Mouse (Mus musculus) layer of hippocampus, adult 18-20 months (tissue): ENCODE results near the gene Gm7849. TPM values are rescaled to one million over a fixed set of nuclear protein-coding genes. Genes with fewer than 3 reads are reported as not detected.
"Not testable (repeated sequence)": the region's sequence is repeated elsewhere in the genome, so short reads cannot be mapped to it uniquely, and the experiment has no call there.

Experiments used
- DNase-seq, 2 experiments: peaks; one replicate each; pipeline ENCODE4 v3.0.0; 2022; ENCODE audit warnings: low spot score in 2 of 2
- long read RNA-seq: library from polyadenylated mRNA; stranded (forward); transcript quantifications from one replicate; pipeline ENCODE4 v2.0.0, GENCODE M21; 2021
- total RNA-seq, 2 experiments: library from RNA; stranded (reverse); gene quantifications; 2 replicates each; pipeline ENCODE4 v1.2.3; 2021

Gm7849 gene
- total RNA-seq: not detected
- long read RNA-seq: 0 reads

- DNase-seq: not testable (repeated sequence)
Measured at GRCm38 (mm10) chr8:21456460-21456859, at the start of gene Gm7849. TSS of gene Gm7849 (minus strand) at chr8:21456560.

- DNase-seq: not testable (repeated sequence)
Measured at GRCm38 (mm10) chr8:21427111-21427510, 29.2 kb downstream of the Gm7849 start, which contains the start of gene Defa36. TSS of gene Defa36 (plus strand) at chr8:21427411.

Other genes with a start within 250 kb of the Gm7849 start
- gene Gm15292, start 206.8 kb downstream of the Gm7849 start, total RNA-seq: not detected
- gene Defa27, start 141.0 kb downstream of the Gm7849 start, total RNA-seq: not detected
- gene Defa29, start 129.5 kb downstream of the Gm7849 start, total RNA-seq: not detected
- not detected for gene Defa2, start 78.0 kb downstream of the Gm7849 start, total RNA-seq
- not detected for gene Defa33, start 64.7 kb downstream of the Gm7849 start, total RNA-seq
- gene Defa36, start 29.1 kb downstream of the Gm7849 start, total RNA-seq: not detected
- not detected for gene Defa20, start 52.7 kb upstream of the Gm7849 start, total RNA-seq
- gene Defa32, start 72.5 kb upstream of the Gm7849 start, total RNA-seq: not detected
- not detected for gene Defa37, start 108.8 kb upstream of the Gm7849 start, total RNA-seq
- not detected for gene Defa28, start 126.4 kb upstream of the Gm7849 start, total RNA-seq
- not detected for gene Gm7861, start 137.9 kb upstream of the Gm7849 start, total RNA-seq
- not detected for gene Defa26, start 161.6 kb upstream of the Gm7849 start, total RNA-seq
- not detected for gene Defa17, start 199.2 kb upstream of the Gm7849 start, total RNA-seq
- gene Defa34, start 209.2 kb upstream of the Gm7849 start, total RNA-seq: not detected
- not detected for gene AY761184, start 247.1 kb upstream of the Gm7849 start, total RNA-seq